Mouse (Mus musculus): Measurements from ENCODE around the gene Kif3c.

Kif3c gene

GRCm38 (mm10) chr12:3364508-3365448 lies at the start of gene Kif3c:
Gene Kif3c, plus strand, starts transcription at chr12:3365132.
- peak; percentile 61 to 76 for DNase-seq

DNA sequence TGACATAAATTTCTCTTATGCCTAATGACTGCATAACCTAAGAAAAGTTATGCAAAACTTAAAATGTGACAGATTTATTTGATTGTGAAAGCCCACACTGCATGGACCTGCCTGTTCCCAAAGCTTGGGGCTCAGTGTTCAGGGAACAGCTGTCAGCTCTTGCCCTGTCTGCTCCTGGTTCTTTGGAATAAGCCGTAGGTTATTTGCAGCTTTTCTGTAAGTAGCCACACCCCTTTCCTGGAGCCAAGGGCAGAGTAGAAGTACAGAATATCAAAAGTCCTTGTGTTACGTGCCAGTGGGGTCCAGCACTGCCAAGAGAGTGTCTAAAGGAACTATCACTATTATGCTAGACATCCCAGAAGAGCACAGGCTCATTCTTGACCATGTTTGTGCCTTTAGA lies 48.8 kb upstream of the Kif3c start:
- DNase-seq, result no peak

GRCm38 (mm10) chr12:3316937-3317336 lies 48.0 kb upstream of the Kif3c start:
- DNase-seq, result no peak

GRCm38 (mm10) chr12:3319377-3319776 lies 45.6 kb upstream of the Kif3c start:
- DNase-seq, result peak in 1 of 2 experiments; percentile 53

GRCm38 (mm10) chr12:3323241-3323640 lies 41.7 kb upstream of the Kif3c start:
- no peak for DNase-seq

DNA sequence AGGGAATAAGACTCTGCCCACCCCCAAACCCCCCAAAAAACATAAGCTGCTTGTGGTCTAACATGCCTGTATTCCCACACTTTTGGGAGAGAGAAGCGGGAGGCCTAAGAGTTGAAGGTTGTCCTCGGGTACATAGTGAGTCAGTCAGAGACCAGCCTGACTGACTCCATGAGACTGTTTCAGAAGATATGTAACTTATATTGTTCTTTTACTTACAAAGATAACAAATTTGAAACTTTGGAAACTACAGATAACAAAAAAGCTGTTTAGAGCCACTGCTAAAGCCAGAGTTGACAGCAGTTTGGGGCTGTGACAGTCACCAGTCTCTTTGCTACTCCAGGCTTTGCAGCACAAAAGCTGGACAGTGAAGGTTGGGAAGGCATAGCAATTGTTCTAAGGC lies 39.7 kb upstream of the Kif3c start:
- no peak for DNase-seq

DNA sequence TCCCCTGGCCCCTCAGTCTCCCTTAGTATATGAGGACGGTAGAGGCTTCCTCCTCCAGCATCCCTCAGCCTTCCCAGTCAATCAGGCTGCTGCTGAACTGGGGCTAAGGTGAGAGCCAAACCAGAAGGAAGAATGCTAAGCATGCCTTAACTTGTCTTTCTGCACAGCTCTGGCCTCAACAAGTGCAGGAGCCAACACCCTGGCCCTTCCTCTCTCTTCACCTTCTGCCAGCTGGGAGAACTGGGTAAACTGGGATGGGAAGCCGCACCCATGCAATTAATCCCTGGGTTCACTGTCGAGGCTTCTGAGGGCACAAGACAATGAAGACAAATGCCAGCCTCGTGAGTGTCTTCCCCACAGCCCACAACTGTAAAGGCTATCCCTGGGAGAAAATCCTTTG lies 35.3 kb upstream of the Kif3c start:
- DNase-seq, result no peak

DNA sequence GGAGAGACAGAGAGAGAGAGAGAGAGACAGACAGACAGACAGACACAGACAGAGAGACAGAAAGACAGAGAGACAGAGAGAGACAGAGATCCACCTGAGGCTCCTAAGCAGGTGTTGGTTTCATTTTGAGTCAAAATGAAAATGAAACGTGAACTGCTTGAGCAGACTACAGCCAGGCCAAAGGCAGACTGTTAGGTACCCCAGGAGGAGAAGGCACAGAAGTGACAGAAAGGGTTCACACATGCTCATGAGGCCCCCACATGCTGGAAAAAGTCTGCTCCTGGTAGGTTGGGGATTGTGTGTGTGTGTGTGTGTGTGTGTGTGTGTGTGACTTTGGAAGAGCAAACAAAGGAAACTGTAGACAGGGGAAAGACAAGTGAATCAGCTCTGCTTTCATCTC lies 26.0 kb upstream of the Kif3c start:
- no peak for DNase-seq

DNA sequence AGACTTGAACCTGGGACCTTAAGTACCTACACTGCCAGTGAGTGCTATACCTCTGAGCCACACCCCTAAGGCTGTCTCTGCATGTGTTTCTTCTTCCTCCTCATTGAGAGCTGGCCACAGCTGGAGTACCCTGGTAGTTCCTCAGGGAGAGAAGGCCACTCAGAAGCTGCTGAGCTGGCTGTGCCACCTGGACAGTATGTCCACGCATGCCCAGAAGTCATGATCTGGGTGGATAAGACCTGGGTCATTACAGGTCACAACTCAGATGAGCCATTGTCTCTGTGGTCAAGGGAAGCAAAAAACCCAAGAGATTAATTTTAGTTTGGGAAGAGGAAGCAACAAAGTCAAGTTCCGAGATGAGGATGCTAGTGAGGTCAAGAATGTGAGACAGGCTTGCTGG lies 20.8 kb upstream of the Kif3c start:
- DNase-seq, result no peak

- DNase-seq, result no peak
Measured at GRCm38 (mm10) chr12:3345038-3345437, 19.9 kb upstream of the Kif3c start.

- DNase-seq, result no peak
Measured at GRCm38 (mm10) chr12:3347682-3348081, 17.2 kb upstream of the Kif3c start.

DNA sequence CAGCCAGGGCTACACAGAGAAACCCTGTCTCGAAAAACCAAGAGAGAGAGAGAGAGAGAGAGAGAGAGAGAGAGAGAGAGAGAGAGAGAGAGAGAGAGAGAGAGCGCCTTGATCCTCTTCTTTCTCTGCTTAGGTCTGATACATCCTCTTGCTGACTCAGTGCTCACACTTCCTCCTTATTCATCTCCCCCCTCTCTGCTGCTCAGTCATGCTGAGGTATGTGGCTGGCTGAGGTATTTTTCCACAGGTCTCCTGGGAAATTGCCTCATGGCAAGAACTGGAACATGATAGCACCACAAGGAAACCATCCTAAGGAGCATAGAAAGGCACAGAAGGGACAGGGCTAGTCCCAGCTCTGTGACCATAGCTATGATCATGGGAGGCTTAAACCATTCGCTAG lies 15.5 kb upstream of the Kif3c start:
- no peak for DNase-seq

DNA sequence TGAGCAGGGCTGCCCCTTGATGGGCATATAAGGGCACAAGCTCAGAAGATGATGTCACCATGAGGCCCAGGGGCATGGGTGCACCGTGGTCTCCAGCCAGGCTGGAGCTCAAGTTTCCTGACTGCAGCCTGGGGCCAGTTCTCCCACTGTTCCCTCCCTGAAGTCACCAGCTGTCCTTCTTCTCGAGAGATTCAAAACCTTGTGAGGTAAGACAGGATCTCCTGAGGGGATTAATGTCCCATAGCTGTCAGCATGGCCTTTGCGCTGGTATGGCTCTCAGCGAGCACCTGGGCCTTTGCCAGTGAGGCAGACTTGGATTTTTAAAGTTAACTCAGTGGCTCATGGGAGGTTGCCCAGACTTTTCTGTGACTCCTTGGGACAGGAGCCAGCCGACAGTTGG lies 14.8 kb upstream of the Kif3c start:
- peak; percentile 58 to 65 for DNase-seq

- DNase-seq, result no peak
Measured at GRCm38 (mm10) chr12:3352216-3352615, 12.7 kb upstream of the Kif3c start.

DNA sequence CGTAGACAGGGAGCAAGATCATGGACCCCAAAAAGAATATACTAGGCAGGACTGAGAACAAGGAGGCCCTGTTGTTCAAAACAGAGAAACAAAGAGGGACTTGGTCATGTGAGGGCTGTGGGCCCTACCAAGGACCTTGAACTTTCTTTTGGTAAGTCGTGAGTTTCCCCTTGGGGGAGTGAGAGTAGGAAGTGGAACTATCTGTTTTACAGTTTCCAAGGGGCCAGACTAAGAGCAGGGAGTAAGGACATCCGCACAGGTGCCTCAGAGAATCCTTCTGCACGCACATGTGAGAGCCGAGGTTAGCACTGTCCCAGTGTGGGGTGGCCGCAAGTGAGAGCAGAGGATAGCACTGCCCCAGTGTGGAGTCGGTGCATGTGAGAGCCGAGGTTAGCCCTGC lies 9.9 kb upstream of the Kif3c start:
- no peak for DNase-seq

GRCm38 (mm10) chr12:3356824-3357223 lies 8.1 kb upstream of the Kif3c start:
- no peak for DNase-seq

- peak; percentile 71 to 94 for DNase-seq
Measured at GRCm38 (mm10) chr12:3359302-3359701, 5.6 kb upstream of the Kif3c start.

DNA sequence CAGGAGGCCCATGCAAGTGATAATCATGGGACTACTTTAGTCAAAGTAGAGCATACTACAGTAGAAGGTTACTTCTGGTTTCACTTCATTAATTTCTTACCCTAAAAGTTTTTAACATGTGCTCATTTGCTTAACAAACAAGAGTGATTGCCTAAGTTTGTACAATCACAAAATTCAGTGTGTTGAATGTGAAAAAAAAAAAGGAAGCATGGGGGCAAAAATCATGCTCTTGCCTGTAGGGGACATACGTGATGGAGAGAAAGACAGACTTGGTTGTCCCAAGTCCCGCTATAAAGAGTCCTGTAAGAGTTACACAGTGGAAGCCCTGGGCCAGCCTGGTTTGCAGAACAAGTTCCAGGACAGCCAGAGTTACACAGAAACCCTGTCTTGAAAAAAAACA lies 4.9 kb upstream of the Kif3c start:
- DNase-seq, result no peak

DNA sequence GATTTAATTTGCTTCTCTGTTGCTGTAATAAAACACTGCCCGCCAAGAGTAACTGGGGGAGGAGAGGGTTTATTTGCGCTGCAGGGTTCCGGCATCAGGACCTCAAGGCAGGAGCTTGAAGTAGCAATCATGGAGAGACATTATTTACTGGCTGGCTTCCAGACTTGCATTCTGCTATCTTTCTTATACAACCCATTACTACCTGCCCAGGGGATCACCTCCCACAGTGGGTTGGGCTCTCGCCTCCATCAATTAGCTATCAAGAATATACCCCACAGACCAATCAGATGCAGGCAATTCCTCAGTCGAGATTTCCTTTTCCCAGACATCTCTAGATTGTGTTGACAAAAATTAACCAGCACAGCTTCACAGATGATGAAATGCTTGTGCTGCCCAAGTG lies 856 bp upstream of the Kif3c start:
- DNase-seq, result no peak

- no peak for DNase-seq
Measured at GRCm38 (mm10) chr12:3365449-3366189, 687 bp downstream of the Kif3c start.

GRCm38 (mm10) chr12:3366190-3366956 lies 1.4 kb downstream of the Kif3c start:
- DNase-seq, result no peak

DNA sequence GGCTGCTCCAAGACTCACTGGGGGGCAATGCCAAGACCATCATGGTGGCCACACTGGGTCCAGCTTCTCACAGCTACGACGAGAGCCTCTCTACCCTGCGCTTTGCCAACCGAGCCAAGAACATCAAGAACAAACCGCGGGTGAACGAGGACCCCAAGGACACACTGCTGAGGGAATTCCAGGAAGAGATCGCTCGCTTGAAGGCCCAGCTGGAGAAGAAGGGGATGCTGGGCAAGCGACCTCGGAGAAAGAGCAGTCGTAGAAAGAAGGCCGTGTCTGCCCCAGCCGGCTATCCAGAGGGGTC lies 2.0 kb downstream of the Kif3c start:
- DNase-seq, result no peak

DNA sequence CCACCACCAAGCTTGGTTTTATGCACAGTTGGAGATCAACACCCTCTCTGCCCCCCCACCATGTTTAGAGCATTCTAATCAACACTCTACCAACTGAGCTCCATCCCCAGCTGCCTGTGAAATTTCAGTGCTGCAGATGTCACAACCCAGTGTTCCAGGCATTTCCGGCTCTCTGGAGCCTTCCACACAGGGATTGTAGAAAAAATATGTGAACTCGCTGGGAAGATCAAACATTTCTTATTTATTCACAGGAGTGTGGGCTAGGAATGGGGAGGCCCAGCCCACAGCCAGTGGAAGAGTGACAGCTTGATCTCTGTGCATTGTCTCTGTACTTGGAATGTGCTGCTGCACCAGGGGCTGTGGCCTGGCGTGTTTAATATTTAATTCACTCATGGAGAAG lies 3.8 kb downstream of the Kif3c start:
- DNase-seq, result no peak

All from kidney, postnatal 25 days (tissue).